9 mouse cellular contexts compared by ENCODE assay signal in genomic region chr7:25290911-25291310, GRCm38 (mm10). TPM values are rescaled to one million over a fixed set of nuclear protein-coding genes. Genes with fewer than 3 reads are reported as not detected.
A peak's percentile ranks its signal among the peaks of the same experiment; 100 is the strongest.
DNase-seq lines count a peak whose midpoint lies in the region; ATAC-seq lines count a peak whose summit lies in the region.
"Had no signal": no experiment of that assay in that cellular context is flagged by ENCODE, and none has a peak within 500 bp of the region (broad histone marks: within the 10 kb centered on the region; RNA-seq: fewer than 3 reads in every experiment).

No protein-coding gene starts in this region.

- no peak overlapping the region for H3K4me3 ChIP-seq in heart, embryonic 13.5 days
- no peak overlapping the region for H3K4me3 ChIP-seq in intestine, embryonic 14.5 days (ENCODE audit: low read depth, low read length)
- no peak overlapping the region for H3K4me3 ChIP-seq in stomach, embryonic 14.5 days (ENCODE audit: low read depth, low read length)

- H3K4me2 ChIP-seq in heart, embryonic 13.5 days = no peak overlapping the region
- no peak overlapping the region for H3K4me2 ChIP-seq in intestine, embryonic 14.5 days (ENCODE audit: low read length)
- H3K4me2 ChIP-seq in stomach, embryonic 14.5 days (replicated peaks; ENCODE audit: low read depth, low read length) = no peak overlapping the region

- no peaks in the 10 kb centered on the region for H3K9me3 ChIP-seq in heart, embryonic 13.5 days
- no peaks in the 10 kb centered on the region for H3K9me3 ChIP-seq in intestine, embryonic 14.5 days (ENCODE audit: control insufficient read depth, low read length)
- H3K9me3 ChIP-seq in stomach, embryonic 14.5 days (ENCODE audit: control insufficient read depth, low read depth, low read length) = no peaks in the 10 kb centered on the region

- H3K27ac ChIP-seq in heart, embryonic 13.5 days (replicated peaks) = 0 out of 2 replicates have a peak overlapping the region, but pooled peaks have one; percentile 26
- H3K27ac ChIP-seq in intestine, embryonic 14.5 days (ENCODE audit: low read depth) = no peak overlapping the region
- H3K27ac ChIP-seq in stomach, embryonic 14.5 days (ENCODE audit: low read length) = peak overlapping the region; percentile 16; the same call in 1 of the 2 replicates

- DNase-seq in heart, postnatal 25 days (ENCODE audit: low spot score) = no peak
- DNase-seq in urinary bladder, postnatal 4 days (ENCODE audit: low spot score in 2 of 2) = peak; percentile 36 to 64
- no peak for DNase-seq in urinary bladder, postnatal 10 days (ENCODE audit: low spot score)
- no peak for DNase-seq in intestine, embryonic 14.5 days (ENCODE audit: low spot score)
- DNase-seq in frontal cortex, postnatal 36 days (ENCODE audit: low spot score in 2 of 2) = no peak
- DNase-seq in urinary bladder, postnatal 25 days (ENCODE audit: low spot score) = no peak

- peaks cover 100% of the 10 kb centered on the region for H3K36me3 ChIP-seq in heart, embryonic 13.5 days
- H3K36me3 ChIP-seq in intestine, embryonic 14.5 days (ENCODE audit: control insufficient read depth, insufficient read depth, low read length) = peaks cover 98% of the 10 kb centered on the region
- H3K36me3 ChIP-seq in stomach, embryonic 14.5 days (ENCODE audit: control insufficient read depth, insufficient read depth, low read length) = peaks cover 93% of the 10 kb centered on the region

- 72% methylated on average over 2 of the region's 2 CpGs for WGBS in heart, embryonic 13.5 days
- 87% methylated on average over 2 of the region's 2 CpGs for WGBS in intestine, embryonic 14.5 days
- WGBS in stomach, embryonic 14.5 days = 91% methylated on average over 2 of the region's 2 CpGs

- no peak overlapping the region for H3K9ac ChIP-seq in heart, embryonic 13.5 days
- no peak overlapping the region for H3K9ac ChIP-seq in intestine, embryonic 14.5 days (ENCODE audit: low read length)
- no peak overlapping the region for H3K9ac ChIP-seq in stomach, embryonic 14.5 days (replicated peaks; ENCODE audit: low read depth, low read length)

- no peak for ATAC-seq in heart, embryonic 13.5 days (ENCODE audit: extremely low read depth, insufficient number of reproducible peaks, low FRiP score, low TSS enrichment)
- ATAC-seq in intestine, embryonic 14.5 days (replicated peaks; ENCODE audit: low FRiP score, low TSS enrichment, low read depth) = peak; percentile 3; the same call in 1 of the 2 replicates
- ATAC-seq in stomach, embryonic 14.5 days (ENCODE audit: insufficient number of reproducible peaks, insufficient read depth, low FRiP score, low read depth) = 0 out of 2 replicates have a peak, but pooled peaks have one; percentile 12

- intact Hi-C loops in heart, postnatal 25 days (cut with DNase I) = no loop called here

- no peaks in the 10 kb centered on the region for H3K27me3 ChIP-seq in heart, embryonic 13.5 days (replicated peaks)
- H3K27me3 ChIP-seq in intestine, embryonic 14.5 days (replicated peaks; ENCODE audit: control insufficient read depth, insufficient read depth, low read length) = no peaks in the 10 kb centered on the region
- H3K27me3 ChIP-seq in stomach, embryonic 14.5 days (ENCODE audit: control insufficient read depth, insufficient read depth, low read length) = no peaks in the 10 kb centered on the region

- peaks cover 38% of the 10 kb centered on the region for H3K4me1 ChIP-seq in heart, embryonic 13.5 days
- H3K4me1 ChIP-seq in intestine, embryonic 14.5 days (replicated peaks; ENCODE audit: control insufficient read depth, insufficient read depth, low read length) = peaks cover 1% of the 10 kb centered on the region
- H3K4me1 ChIP-seq in stomach, embryonic 14.5 days (ENCODE audit: control insufficient read depth, insufficient read depth, low read length) = peaks cover 2% of the 10 kb centered on the region; the same call in 1 of the 2 replicates

RNA-seq across cellular contexts. Expression of gene Pafah1b3, which starts 6.9 kb away (rescaled TPM):
- 145 and 154 TPM in 2 replicates for polyA plus RNA-seq in heart, embryonic 13.5 days (2015; fragmentation: Nextera tagmentation; extraction: Ambion mirVana)
- 1 to 10 TPM; 2.7 to 4.3 TPM for total RNA-seq in heart, postnatal 25 days (2021)
- 198 and 203 TPM in 2 replicates for polyA plus RNA-seq in intestine, embryonic 14.5 days (2014; fragmentation: Nextera tagmentation; extraction: Ambion mirVana)
- 274 and 284 TPM in 2 replicates for polyA plus RNA-seq in stomach, embryonic 14.5 days (2014; fragmentation: Nextera tagmentation; extraction: Ambion mirVana)

RNA-seq across cellular contexts. Expression of gene Prr19, which starts 10.3 kb away (rescaled TPM):
- 0.23 and 0.39 TPM in 2 replicates for polyA plus RNA-seq in heart, embryonic 13.5 days (2015; fragmentation: Nextera tagmentation; extraction: Ambion mirVana)
- not detected for total RNA-seq in heart, postnatal 25 days (2021)
- 0.62 and 0.71 TPM in 2 replicates for polyA plus RNA-seq in intestine, embryonic 14.5 days (2014; fragmentation: Nextera tagmentation; extraction: Ambion mirVana)
- 0.76 and 1.1 TPM in 2 replicates for polyA plus RNA-seq in stomach, embryonic 14.5 days (2014; fragmentation: Nextera tagmentation; extraction: Ambion mirVana)
- total RNA-seq: heart, adult 18-20 months had no signal

RNA-seq across cellular contexts. Expression of gene Tmem145, which starts 15.0 kb away (rescaled TPM):
- polyA plus RNA-seq in heart, embryonic 13.5 days (2015; fragmentation: Nextera tagmentation; extraction: Ambion mirVana) = 0.11 and 0.34 TPM in 2 replicates
- total RNA-seq in heart, postnatal 25 days (2021) = not detected
- polyA plus RNA-seq in intestine, embryonic 14.5 days (2014; fragmentation: Nextera tagmentation; extraction: Ambion mirVana) = 1.5 and 1.6 TPM in 2 replicates
- polyA plus RNA-seq in stomach, embryonic 14.5 days (2014; fragmentation: Nextera tagmentation; extraction: Ambion mirVana) = 1.9 and 2.0 TPM in 2 replicates
- total RNA-seq: heart, adult 18-20 months had no signal

RNA-seq across cellular contexts. Expression of gene Cic, which starts 23.4 kb away (rescaled TPM):
- polyA plus RNA-seq in heart, embryonic 13.5 days (2015; fragmentation: Nextera tagmentation; extraction: Ambion mirVana) = 22.9 and 23.4 TPM in 2 replicates
- total RNA-seq in heart, postnatal 25 days (2021) = 10 to 100 TPM; 61.9 to 65.9 TPM
- polyA plus RNA-seq in intestine, embryonic 14.5 days (2014; fragmentation: Nextera tagmentation; extraction: Ambion mirVana) = 38.0 and 38.5 TPM in 2 replicates
- polyA plus RNA-seq in stomach, embryonic 14.5 days (2014; fragmentation: Nextera tagmentation; extraction: Ambion mirVana) = 51.4 and 54.1 TPM in 2 replicates

RNA-seq across cellular contexts. Expression of gene Megf8, which starts 26.1 kb away (rescaled TPM):
- polyA plus RNA-seq in heart, embryonic 13.5 days (2015; fragmentation: Nextera tagmentation; extraction: Ambion mirVana) = 7.0 and 7.5 TPM in 2 replicates
- total RNA-seq in heart, postnatal 25 days (2021) = 10 to 100 TPM; 25.1 to 26.6 TPM
- 10.8 and 11.4 TPM in 2 replicates for polyA plus RNA-seq in intestine, embryonic 14.5 days (2014; fragmentation: Nextera tagmentation; extraction: Ambion mirVana)
- 12.2 and 13.0 TPM in 2 replicates for polyA plus RNA-seq in stomach, embryonic 14.5 days (2014; fragmentation: Nextera tagmentation; extraction: Ambion mirVana)

Comparison
In these comparisons a context has a peak if more than half of its experiments do, and no peak if none do; other contexts are left out.
1. DNase-seq: peak in urinary bladder, postnatal 4 days (2 of 2); none in heart, postnatal 25 days (single experiment), urinary bladder, postnatal 10 days (single experiment), intestine, embryonic 14.5 days (single experiment), frontal cortex, postnatal 36 days (0 of 2) and urinary bladder, postnatal 25 days (single experiment).